Mouse (Mus musculus): Measurements from ENCODE around the gene Ints5. TPM values are rescaled to one million over a fixed set of nuclear protein-coding genes. Genes with fewer than 3 reads are reported as not detected.
"Not testable (repeated sequence)": the region's sequence is repeated elsewhere in the genome, so short reads cannot be mapped to it uniquely, and the experiment has no call there.

The Ints5 gene
- polyA plus RNA-seq, 1 experiment from 2014 or later, result 38.2 TPM

- no peak overlapping the region for H3K27ac ChIP-seq (ENCODE audit: low read depth, low read length)
- ATAC-seq (ENCODE audit: low FRiP score, low TSS enrichment), result no peak; the same call in 1 of the 2 replicates
- no peaks in the 10 kb centered on the region for H3K27me3 ChIP-seq (ENCODE audit: control insufficient read depth, insufficient read depth, low read length)
- no peaks in the 10 kb centered on the region for H3K4me1 ChIP-seq (ENCODE audit: control insufficient read depth, insufficient read depth, low read length)
- no peaks in the 10 kb centered on the region for H3K9me3 ChIP-seq (ENCODE audit: control insufficient read depth, low read length)
- peaks cover 9% of the 10 kb centered on the region; the same call in 1 of the 2 replicates for H3K36me3 ChIP-seq (ENCODE audit: control insufficient read depth, insufficient read depth, low read length)
- H3K4me2 ChIP-seq (replicated peaks; ENCODE audit: low read depth, low read length), result peak overlapping the region; percentile 76
- 18% methylated on average over 3 of the region's 3 CpGs for WGBS
- H3K9ac ChIP-seq (ENCODE audit: low read depth, low read length), result peak overlapping the region; percentile 85
- H3K4me3 ChIP-seq (ENCODE audit: low read length), result peak overlapping the region; percentile 76
Observed at GRCm38 (mm10) chr19:8881034-8881392, 11.8 kb upstream of the Ints5 start.

- Histone ChIP-seq H3K36me3 (ENCODE audit: control insufficient read depth, insufficient read depth, low read length) (no peaks in the 10 kb centered on the region), H3K9ac (ENCODE audit: low read depth, low read length) (no peak within 1 kb of the TSS), H3K9me3 (ENCODE audit: control insufficient read depth, low read length) (no peaks in the 10 kb centered on the region), H3K4me2 (replicated peaks; ENCODE audit: low read depth, low read length) (no peak within 1 kb of the TSS), H3K27ac (ENCODE audit: low read depth, low read length) (no peak within 1 kb of the TSS), H3K4me3 (ENCODE audit: low read length) (no peak within 1 kb of the TSS), H3K27me3 (ENCODE audit: control insufficient read depth, insufficient read depth, low read length) (no peaks in the 10 kb centered on the region), H3K4me1 (ENCODE audit: control insufficient read depth, insufficient read depth, low read length) (peaks cover 10% of the 10 kb centered on the region; the same call in 1 of the 2 replicates)
- 84% methylated on average over 3 of the region's 3 CpGs for WGBS
- ATAC-seq (ENCODE audit: low FRiP score, low TSS enrichment), result no peak
Observed at GRCm38 (mm10) chr19:8883616-8884015, 9.2 kb upstream of the Ints5 start, which contains the start of the genes Lbhd1 and Gm49403. Gene Lbhd1 (plus strand): TSS chr19:8883732. Gene Gm49403 (plus strand): TSS chr19:8883930.

DNA sequence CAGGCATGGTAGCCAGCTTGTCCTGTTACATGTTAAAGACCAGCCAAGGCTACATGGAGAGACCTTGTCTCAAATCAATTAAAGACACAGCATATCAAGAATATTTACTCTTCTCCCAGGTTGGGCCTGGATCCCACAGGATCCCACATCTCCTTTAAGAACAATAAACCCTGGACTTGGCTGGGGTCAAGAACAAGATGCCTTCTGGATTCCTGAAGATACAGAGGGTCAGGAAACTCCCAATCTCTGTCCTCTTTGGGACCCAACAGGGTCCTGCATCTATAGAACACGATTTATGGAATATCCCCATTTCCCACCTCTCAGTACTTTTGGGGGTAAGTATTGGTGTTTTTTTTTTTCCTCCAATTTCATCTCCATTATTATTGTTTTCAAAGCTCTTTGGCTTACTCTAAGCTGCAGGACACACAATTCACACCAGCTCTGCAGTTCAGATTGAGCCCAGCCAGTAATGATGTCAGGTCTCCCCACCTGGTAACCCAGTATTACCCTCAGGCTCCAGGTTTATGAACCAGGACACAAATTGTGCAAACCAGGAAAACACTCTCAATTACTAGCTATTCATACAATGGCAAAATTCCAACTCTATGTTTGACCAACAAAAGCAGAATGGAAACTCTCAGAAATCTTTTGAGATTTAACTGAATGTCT lies 5.8 kb upstream of the Ints5 start:
- no peak for ATAC-seq (ENCODE audit: low FRiP score, low TSS enrichment)
- Histone ChIP-seq H3K27ac (ENCODE audit: low read depth, low read length) (peak overlapping the region; percentile 87; the same call in 1 of the 2 replicates), H3K4me3 (ENCODE audit: low read length) (peak overlapping the region; percentile 56), H3K36me3 (ENCODE audit: control insufficient read depth, insufficient read depth, low read length) (peaks cover 13% of the 10 kb centered on the region; the same call in 1 of the 2 replicates), H3K9ac (ENCODE audit: low read depth, low read length) (peak overlapping the region; percentile 86; the same call in 1 of the 2 replicates), H3K4me1 (ENCODE audit: control insufficient read depth, insufficient read depth, low read length) (peaks cover 10% of the 10 kb centered on the region; the same call in 1 of the 2 replicates), H3K27me3 (ENCODE audit: control insufficient read depth, insufficient read depth, low read length) (no peaks in the 10 kb centered on the region), H3K4me2 (replicated peaks; ENCODE audit: low read depth, low read length) (peak overlapping the region; percentile 66), H3K9me3 (ENCODE audit: control insufficient read depth, low read length) (no peaks in the 10 kb centered on the region)
- 68% methylated on average over 1 of the region's 1 CpGs for WGBS

- H3K4me2 ChIP-seq (replicated peaks; ENCODE audit: low read depth, low read length), result peak overlapping the region; percentile 66
- no peak for ATAC-seq (ENCODE audit: low FRiP score, low TSS enrichment)
- H3K9me3 ChIP-seq (ENCODE audit: control insufficient read depth, low read length), result no peaks in the 10 kb centered on the region
- H3K4me3 ChIP-seq (ENCODE audit: low read length), result peak overlapping the region; percentile 56
- H3K4me1 ChIP-seq (ENCODE audit: control insufficient read depth, insufficient read depth, low read length), result peaks cover 10% of the 10 kb centered on the region; the same call in 1 of the 2 replicates
- H3K27me3 ChIP-seq (ENCODE audit: control insufficient read depth, insufficient read depth, low read length), result no peaks in the 10 kb centered on the region
- H3K9ac ChIP-seq (ENCODE audit: low read depth, low read length), result peak overlapping the region; percentile 86
- H3K27ac ChIP-seq (ENCODE audit: low read depth, low read length), result peak overlapping the region; percentile 87
- WGBS, result 14% methylated on average over 19 of the region's 19 CpGs
- H3K36me3 ChIP-seq (ENCODE audit: control insufficient read depth, insufficient read depth, low read length), result peaks cover 13% of the 10 kb centered on the region; the same call in 1 of the 2 replicates
Observed at GRCm38 (mm10) chr19:8887585-8888463, 5.0 kb upstream of the Ints5 start.

- no peaks in the 10 kb centered on the region for H3K27me3 ChIP-seq (ENCODE audit: control insufficient read depth, insufficient read depth, low read length)
- H3K36me3 ChIP-seq (ENCODE audit: control insufficient read depth, insufficient read depth, low read length), result peaks cover 13% of the 10 kb centered on the region; the same call in 1 of the 2 replicates
- H3K4me1 ChIP-seq (ENCODE audit: control insufficient read depth, insufficient read depth, low read length), result peaks cover 10% of the 10 kb centered on the region; the same call in 1 of the 2 replicates
- WGBS, result 1% methylated on average over 58 of the region's 58 CpGs
- no peaks in the 10 kb centered on the region for H3K9me3 ChIP-seq (ENCODE audit: control insufficient read depth, low read length)
- peak within 1 kb of the TSS; percentile 66 for H3K4me2 ChIP-seq (replicated peaks; ENCODE audit: low read depth, low read length)
- H3K27ac ChIP-seq (ENCODE audit: low read depth, low read length), result peak within 1 kb of the TSS; percentile 87
- H3K9ac ChIP-seq (ENCODE audit: low read depth, low read length), result peak within 1 kb of the TSS; percentile 86
- peak; percentile 92 for ATAC-seq (ENCODE audit: low FRiP score, low TSS enrichment)
- peak within 1 kb of the TSS; percentile 56 for H3K4me3 ChIP-seq (ENCODE audit: low read length)
Observed at GRCm38 (mm10) chr19:8888511-8889385, 4.1 kb upstream of the Ints5 start, which contains the start of the genes 1810009A15Rik and Gm49416. Gene 1810009A15Rik (plus strand): TSS chr19:8888853. Gene Gm49416 (plus strand): TSS chr19:8888926.

GRCm38 (mm10) chr19:8895397-8895960 lies 2.7 kb downstream of the Ints5 start:
- Histone ChIP-seq H3K4me3 (ENCODE audit: low read length) (no peak overlapping the region), H3K4me2 (replicated peaks; ENCODE audit: low read depth, low read length) (no peak overlapping the region), H3K4me1 (ENCODE audit: control insufficient read depth, insufficient read depth, low read length) (peaks cover 18% of the 10 kb centered on the region), H3K27me3 (ENCODE audit: control insufficient read depth, insufficient read depth, low read length) (no peaks in the 10 kb centered on the region), H3K36me3 (ENCODE audit: control insufficient read depth, insufficient read depth, low read length) (peaks cover 32% of the 10 kb centered on the region), H3K27ac (ENCODE audit: low read depth, low read length) (no peak overlapping the region), H3K9ac (ENCODE audit: low read depth, low read length) (no peak overlapping the region), H3K9me3 (ENCODE audit: control insufficient read depth, low read length) (no peaks in the 10 kb centered on the region)
- 90% methylated on average over 9 of the region's 9 CpGs for WGBS
- no peak for ATAC-seq (ENCODE audit: low FRiP score, low TSS enrichment)

DNA sequence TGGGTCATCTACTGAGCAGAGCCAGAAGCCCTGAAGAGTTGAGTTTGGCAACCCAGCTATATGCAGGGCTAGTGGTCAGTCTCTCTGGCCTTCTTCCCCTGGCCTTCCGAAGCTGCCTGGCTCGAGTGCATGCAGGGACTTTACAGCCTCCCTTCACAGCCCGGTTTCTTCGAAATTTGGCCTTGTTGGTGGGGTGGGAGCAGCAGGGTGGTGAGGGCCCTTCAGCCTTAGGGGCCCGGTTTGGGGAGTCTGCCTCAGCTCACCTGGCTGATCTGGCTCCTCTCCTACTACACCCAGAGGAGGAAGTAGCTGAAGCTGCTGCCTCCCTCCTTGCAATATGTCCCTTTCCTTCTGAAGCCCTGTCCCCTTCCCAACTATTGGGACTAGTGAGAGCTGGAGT lies 3.4 kb downstream of the Ints5 start:
- H3K27ac ChIP-seq (ENCODE audit: low read depth, low read length); H3K9me3 ChIP-seq (ENCODE audit: control insufficient read depth, low read length); ATAC-seq (ENCODE audit: low FRiP score, low TSS enrichment); H3K9ac ChIP-seq (ENCODE audit: low read depth, low read length); H3K4me3 ChIP-seq (ENCODE audit: low read length); H3K4me2 ChIP-seq (replicated peaks; ENCODE audit: low read depth, low read length); H3K27me3 ChIP-seq (ENCODE audit: control insufficient read depth, insufficient read depth, low read length): not testable (repeated sequence)
- 80% methylated on average over 5 of the region's 5 CpGs for WGBS
- Histone ChIP-seq H3K36me3 (ENCODE audit: control insufficient read depth, insufficient read depth, low read length) (peaks cover 24% of the 10 kb centered on the region), H3K4me1 (ENCODE audit: control insufficient read depth, insufficient read depth, low read length) (peaks cover 18% of the 10 kb centered on the region)
